Mouse (Mus musculus) cerebellum, postnatal 10 days (tissue): Measurements from ENCODE around the gene Zkscan2.

Experiments
- DNase-seq, 2 experiments: peaks; one replicate each; pipeline ENCODE4 v3.0.0; 2021; ENCODE audit warnings: mixed read lengths in 2 of 2

Gene Zkscan2

DNA sequence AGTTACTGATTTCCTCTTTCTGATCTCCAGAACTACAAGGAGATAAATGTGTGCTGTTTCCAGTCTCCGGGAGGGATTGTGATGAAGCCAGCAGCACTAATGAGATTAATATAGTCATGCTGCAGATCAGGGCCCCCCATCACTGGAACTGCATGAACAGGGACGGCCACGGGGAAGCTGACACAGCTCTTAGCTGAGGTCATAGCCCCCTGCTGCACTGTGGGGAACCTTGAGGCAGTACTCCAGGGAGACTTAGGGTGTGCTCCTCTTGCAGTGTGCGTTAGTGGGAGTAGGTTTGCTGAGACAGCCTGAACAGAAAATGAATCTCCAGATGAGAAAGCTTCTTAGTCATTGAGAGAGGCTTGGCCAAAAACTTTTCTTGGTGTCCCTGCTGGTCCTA, 69.0 kb downstream of the Zkscan2 start:
- DNase-seq, result no peak

DNA sequence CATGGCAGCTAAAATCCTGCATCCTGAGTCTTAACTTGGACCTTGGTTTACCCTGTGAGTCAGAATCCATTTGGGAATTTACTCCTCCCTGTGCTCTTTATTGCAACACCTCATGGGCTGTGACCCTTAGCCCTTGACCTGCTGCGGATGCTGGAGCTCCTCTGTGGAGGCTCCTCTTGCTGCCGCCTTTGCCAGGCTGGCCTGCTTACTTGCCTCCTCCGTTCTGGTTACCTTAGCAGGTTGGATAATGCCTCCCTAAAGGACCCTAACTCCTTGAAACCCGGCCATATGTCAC, 69.9 kb downstream of the Zkscan2 start:
- DNase-seq, result no peak

DNA sequence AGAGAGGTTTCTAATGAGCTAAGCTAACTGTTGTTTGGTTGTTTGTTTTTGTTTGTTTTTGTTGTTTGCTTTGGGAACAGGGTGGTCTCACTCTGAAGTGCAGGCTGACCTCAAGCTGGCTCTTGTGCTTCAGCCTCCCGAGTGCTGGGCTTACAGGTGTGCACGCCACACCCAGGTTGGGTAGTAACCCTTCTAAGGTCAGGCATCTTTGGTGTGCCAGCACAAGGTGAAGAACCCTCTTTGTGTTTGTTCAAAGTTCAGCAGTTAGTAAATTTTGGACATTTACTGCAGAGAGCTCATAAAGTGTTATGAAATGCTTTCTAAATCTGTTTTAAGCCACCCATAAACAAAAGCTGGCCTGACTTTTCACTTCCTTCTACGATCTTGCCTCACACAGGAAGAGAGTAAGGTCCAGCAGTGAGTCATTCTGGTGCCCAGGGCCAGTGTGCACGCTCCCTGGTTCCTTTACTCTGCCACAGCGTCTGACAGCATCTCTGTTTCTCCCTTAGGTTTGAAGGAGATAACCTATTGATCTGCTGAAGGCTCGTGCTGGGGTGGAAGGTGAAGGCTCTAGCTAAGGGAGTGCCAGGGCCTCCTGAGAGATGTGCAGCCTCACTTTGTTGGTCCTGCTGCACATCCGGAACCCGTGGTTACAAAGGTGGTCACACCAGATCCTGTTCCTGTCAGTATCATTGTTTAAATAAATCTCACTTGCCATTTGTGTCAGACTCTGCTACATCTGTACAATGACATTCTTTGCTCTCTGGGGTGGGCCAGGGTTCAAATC, 70.4 kb downstream of the Zkscan2 start:
- DNase-seq, result no peak
